Mouse (Mus musculus) erythroblast, embryonic 14.5 days (primary cell): ENCODE results near the gene Kcne1. TPM values are rescaled to one million over a fixed set of nuclear protein-coding genes. Genes with fewer than 3 reads are reported as not detected.

Experiments used
- H3K27me3 ChIP-seq: 2 replicates; pipeline ENCODE4 v1.6.1; 2012; ENCODE audit warnings: inconsistent platforms; ENCODE audit not compliant: control insufficient read depth
- H3K36me3 ChIP-seq: 2 replicates; pipeline ENCODE4 v1.6.1; 2012; ENCODE audit warnings: mild to moderate bottlenecking, inconsistent platforms; ENCODE audit not compliant: control insufficient read depth
- H3K4me1 ChIP-seq: 2 replicates; pipeline ENCODE4 v1.6.1; 2012; ENCODE audit warnings: inconsistent platforms; ENCODE audit not compliant: control insufficient read depth
- H3K4me3 ChIP-seq: replicated peaks from 2 replicates; pipeline ENCODE3; 2012; ENCODE audit warnings: moderate library complexity, mild to moderate bottlenecking, inconsistent platforms
- H3K9me3 ChIP-seq: 2 replicates; pipeline ENCODE4 v1.6.1; 2012; ENCODE audit warnings: low read length, inconsistent platforms, mixed read lengths; ENCODE audit not compliant: control insufficient read depth
- GATA1 ChIP-seq: IDR thresholded peaks from 2 replicates; pipeline ENCODE4 v1.6.1; 2012; ENCODE audit warnings: low read length, inconsistent platforms, mixed read lengths
- TAL1 ChIP-seq: IDR thresholded peaks from 3 replicates; pipeline ENCODE4 v1.6.1; 2012; ENCODE audit warnings: low read length, inconsistent platforms, mixed read lengths
- polyA plus RNA-seq: library from polyadenylated mRNA; stranded (reverse); fragments of >175 nt; gene quantifications from 2 replicates; pipeline ENCODE4 v1.2.3, GENCODE M21; 2012

The Kcne1 gene
- polyA plus RNA-seq, 1 experiment, result not detected

- no peaks in the 10 kb centered on the region for H3K9me3 ChIP-seq
- H3K36me3 ChIP-seq, result no peaks in the 10 kb centered on the region
- no peak overlapping the region for H3K4me3 ChIP-seq
- H3K4me1 ChIP-seq, result peaks cover 37% of the 10 kb centered on the region
- TF ChIP-seq TAL1 (no peak), GATA1 (no peak)
- H3K27me3 ChIP-seq, result no peaks in the 10 kb centered on the region
Measured at GRCm38 (mm10) chr16:92345177-92345576, 14.1 kb downstream of the Kcne1 start.

DNA sequence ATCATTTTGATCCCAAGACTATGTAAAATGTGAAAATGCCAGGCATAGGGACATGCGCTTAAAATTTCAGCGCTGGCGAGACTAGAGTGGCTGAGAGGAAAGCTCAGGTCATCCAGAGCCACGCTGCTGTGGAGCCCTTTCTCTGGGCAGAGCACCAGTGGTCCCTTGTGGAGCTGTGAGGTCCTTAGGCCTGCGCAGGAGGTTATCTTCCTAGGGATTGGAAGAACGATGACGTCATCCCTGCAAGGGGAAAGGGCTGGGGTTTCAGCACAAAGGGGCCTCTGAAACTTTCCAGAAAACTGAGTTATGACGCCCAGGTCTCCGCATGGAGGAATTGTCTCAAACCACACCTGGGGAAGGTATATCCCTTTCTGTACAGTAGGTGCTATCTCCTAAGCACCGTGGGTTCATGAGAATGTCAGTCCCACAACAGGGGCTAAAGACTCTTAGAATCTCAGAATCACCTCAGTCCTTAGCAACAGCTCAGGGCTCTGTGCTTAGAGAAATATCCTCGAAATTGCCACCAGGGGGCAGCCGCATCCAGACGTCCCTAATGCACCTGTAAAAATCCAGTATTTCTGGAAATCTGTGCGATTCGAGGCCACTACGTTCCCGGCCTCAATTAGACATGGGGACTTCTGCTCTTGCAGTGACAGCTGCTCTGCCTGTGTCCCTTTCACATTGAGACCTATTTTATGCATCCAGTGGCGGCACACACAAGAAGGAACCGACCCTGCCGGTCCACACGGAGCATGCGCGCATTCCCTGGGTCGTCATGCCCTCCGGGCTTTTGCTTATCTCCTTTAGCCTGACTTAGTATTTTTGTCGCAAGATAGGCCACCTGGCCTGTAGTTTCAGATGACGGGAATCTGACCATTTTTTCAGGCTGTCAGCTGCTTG is 18.4 kb downstream of the Kcne1 start:
- TF ChIP-seq TAL1 (peak; percentile 33; the same call in 1 of the 3 replicates), GATA1 (peak; percentile 24; the same call in 1 of the 2 replicates)

GRCm38 (mm10) chr16:92336280-92336679 is 23.0 kb downstream of the Kcne1 start:
- no peak for TF ChIP-seq GATA1
- no peak for TF ChIP-seq TAL1
- H3K36me3 ChIP-seq, result no peaks in the 10 kb centered on the region
- H3K4me1 ChIP-seq, result peaks cover 21% of the 10 kb centered on the region
- peaks cover 8% of the 10 kb centered on the region for H3K27me3 ChIP-seq
- no peaks in the 10 kb centered on the region for H3K9me3 ChIP-seq
- no peak overlapping the region for H3K4me3 ChIP-seq

More for the DNA sequence above, 18.4 kb downstream of the Kcne1 start:
- Histone ChIP-seq H3K4me3 (peak overlapping the region; percentile 57), H3K9me3 (no peaks in the 10 kb centered on the region), H3K36me3 (no peaks in the 10 kb centered on the region), H3K4me1 (peaks cover 38% of the 10 kb centered on the region), H3K27me3 (peaks cover 3% of the 10 kb centered on the region)

GRCm38 (mm10) chr16:92334600-92334999 is 24.7 kb downstream of the Kcne1 start:
- H3K9me3 ChIP-seq, result no peaks in the 10 kb centered on the region
- TF ChIP-seq GATA1 (no peak), TAL1 (no peak)
- H3K36me3 ChIP-seq, result no peaks in the 10 kb centered on the region
- H3K4me1 ChIP-seq, result peaks cover 4% of the 10 kb centered on the region
- no peak overlapping the region for H3K4me3 ChIP-seq
- peaks cover 11% of the 10 kb centered on the region for H3K27me3 ChIP-seq

- peaks cover 8% of the 10 kb centered on the region for H3K27me3 ChIP-seq
Measured at GRCm38 (mm10) chr16:92330966-92331365, 28.3 kb downstream of the Kcne1 start.

GRCm38 (mm10) chr16:92327911-92328310 is 31.4 kb downstream of the Kcne1 start:
- Histone ChIP-seq H3K4me3 (no peak overlapping the region), H3K4me1 (no peaks in the 10 kb centered on the region), H3K9me3 (no peaks in the 10 kb centered on the region), H3K36me3 (no peaks in the 10 kb centered on the region), H3K27me3 (peaks cover 3% of the 10 kb centered on the region; the same call in 1 of the 2 replicates)
- TF ChIP-seq GATA1, result no peak
- no peak for TF ChIP-seq TAL1

More at GRCm38 (mm10) chr16:92330966-92331365, 28.3 kb downstream of the Kcne1 start:
- H3K36me3 ChIP-seq, result no peaks in the 10 kb centered on the region
- TF ChIP-seq GATA1 (no peak), TAL1 (no peak)
- H3K4me1 ChIP-seq, result no peaks in the 10 kb centered on the region
- no peak overlapping the region for H3K4me3 ChIP-seq
- no peaks in the 10 kb centered on the region for H3K9me3 ChIP-seq

GRCm38 (mm10) chr16:92325062-92325406 is 34.2 kb downstream of the Kcne1 start:
- H3K4me3 ChIP-seq, result no peak overlapping the region
- H3K36me3 ChIP-seq, result no peaks in the 10 kb centered on the region
- no peaks in the 10 kb centered on the region for H3K9me3 ChIP-seq
- TF ChIP-seq TAL1, result no peak
- no peak for TF ChIP-seq GATA1
- H3K27me3 ChIP-seq, result no peaks in the 10 kb centered on the region; the same call in 1 of the 2 replicates
- H3K4me1 ChIP-seq, result no peaks in the 10 kb centered on the region

DNA sequence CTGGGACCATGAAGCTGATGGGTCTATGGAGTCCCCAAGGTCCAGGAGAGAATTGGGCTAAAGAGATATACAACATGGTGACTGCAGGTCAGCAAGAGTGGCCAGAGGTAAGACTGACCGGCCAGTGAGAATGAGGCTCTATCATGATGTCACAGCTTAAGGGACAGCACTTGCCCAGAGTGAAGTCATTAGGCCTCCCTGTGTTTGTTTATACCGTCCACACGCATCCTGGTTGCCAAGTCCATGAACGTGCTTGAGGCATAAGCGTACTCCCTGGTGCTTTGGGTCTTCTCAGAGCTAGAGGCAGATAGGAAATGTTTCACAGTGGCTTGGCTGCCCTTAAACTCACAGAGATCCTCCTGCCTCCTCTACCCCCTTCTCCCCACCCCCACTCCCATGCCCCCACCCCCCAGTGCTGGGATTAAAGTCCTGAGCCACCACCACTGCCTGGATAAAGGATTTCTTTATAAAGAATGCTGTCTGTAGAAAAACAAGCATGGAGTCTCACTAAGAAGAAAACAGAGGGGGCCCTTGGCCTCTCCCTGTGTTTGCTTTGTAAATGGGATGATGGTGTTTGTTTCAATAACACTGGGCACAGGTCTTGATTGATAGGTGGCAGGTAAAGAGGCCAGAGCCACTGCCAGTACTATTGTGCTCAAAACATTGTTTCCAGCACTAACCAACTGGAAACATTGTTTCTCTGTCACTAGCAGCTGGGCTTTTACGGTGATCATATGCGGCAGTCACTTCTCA is 34.8 kb downstream of the Kcne1 start:
- no peaks in the 10 kb centered on the region; the same call in 1 of the 2 replicates for H3K27me3 ChIP-seq
- H3K4me1 ChIP-seq, result no peaks in the 10 kb centered on the region
- H3K9me3 ChIP-seq, result no peaks in the 10 kb centered on the region
- TF ChIP-seq TAL1 (no peak), GATA1 (no peak)
- no peaks in the 10 kb centered on the region for H3K36me3 ChIP-seq
- H3K4me3 ChIP-seq, result no peak overlapping the region

GRCm38 (mm10) chr16:92321341-92321740 is 37.9 kb downstream of the Kcne1 start, which contains the start of gene Fam243:
Gene Fam243, minus strand, starts transcription at chr16:92321441.
- no peaks in the 10 kb centered on the region; the same call in 1 of the 2 replicates for H3K27me3 ChIP-seq
- no peak for TF ChIP-seq TAL1
- no peak for TF ChIP-seq GATA1
- peaks cover 3% of the 10 kb centered on the region; the same call in 1 of the 2 replicates for H3K9me3 ChIP-seq
- H3K4me1 ChIP-seq, result no peaks in the 10 kb centered on the region
- H3K36me3 ChIP-seq, result no peaks in the 10 kb centered on the region
- no peak within 1 kb of the TSS for H3K4me3 ChIP-seq
